Mouse (Mus musculus): ENCODE results near the gene Mtx1. TPM values are rescaled to one million over a fixed set of nuclear protein-coding genes. Genes with fewer than 3 reads are reported as not detected.

Gene Mtx1
- polyA plus RNA-seq, 2 experiments: 83.2 to 101 TPM

GRCm38 (mm10) chr3:89268916-89269315 lies 42.0 kb upstream of the Mtx1 start:
- WGBS (ENCODE audit: insufficient replicate concordance): 74% methylated on average over 8 of the region's 8 CpGs
- H3K27me3 ChIP-seq (ENCODE audit: control insufficient read depth, insufficient read depth, low read length): no peaks in the 10 kb centered on the region
- DNase-seq (ENCODE audit: low read depth in 3 of 3, low spot score in 3 of 3) (no peak), ATAC-seq (ENCODE audit: insufficient read depth) (no peak)
- H3K9me3 ChIP-seq (ENCODE audit: control insufficient read depth, low read length): no peaks in the 10 kb centered on the region
- H3K4me1 ChIP-seq (replicated peaks; ENCODE audit: control insufficient read depth in 2 of 2, insufficient read depth in 2 of 2, low read length in 1 of 2): peaks cover 7 to 14% of the 10 kb centered on the region in 2 experiments
- H3K9ac ChIP-seq (replicated peaks): no peak overlapping the region
- no peak overlapping the region for H3K27ac ChIP-seq
- no peaks in the 10 kb centered on the region for H3K36me3 ChIP-seq (replicated peaks; ENCODE audit: control insufficient read depth, insufficient read depth, low read depth)
- TF ChIP-seq EP300 (IDR thresholded peaks at IDR 0.05; ENCODE audit: low read depth): no peak
- no peak for TF ChIP-seq CTCF (IDR thresholded peaks at IDR 0.05; ENCODE audit: low read depth)
- peak overlapping the region; percentile 82; the same call in 1 of the 2 replicates for H3K4me2 ChIP-seq (ENCODE audit: low read depth)
- H3K4me3 ChIP-seq (ENCODE audit: insufficient read depth in 1 of 2, low read depth in 2 of 2, low read length in 2 of 2): no peak overlapping the region

GRCm38 (mm10) chr3:89266439-89266893 lies 39.6 kb upstream of the Mtx1 start:
- peak overlapping the region; percentile 95 for H3K4me2 ChIP-seq (ENCODE audit: low read depth)
- H3K9me3 ChIP-seq (ENCODE audit: control insufficient read depth, low read length): no peaks in the 10 kb centered on the region
- no peaks in the 10 kb centered on the region for H3K36me3 ChIP-seq (replicated peaks; ENCODE audit: control insufficient read depth, insufficient read depth, low read depth)
- TF ChIP-seq EP300 (IDR thresholded peaks at IDR 0.05; ENCODE audit: low read depth) (no peak), CTCF (IDR thresholded peaks at IDR 0.05; ENCODE audit: low read depth) (no peak)
- H3K9ac ChIP-seq (replicated peaks): peak overlapping the region; percentile 85
- under 1% methylated on average over 20 of the region's 20 CpGs for WGBS (ENCODE audit: insufficient replicate concordance)
- no peaks in the 10 kb centered on the region for H3K27me3 ChIP-seq (ENCODE audit: control insufficient read depth, insufficient read depth, low read length)
- peak overlapping the region; percentile 68 to 88 for H3K4me3 ChIP-seq (ENCODE audit: insufficient read depth in 1 of 2, low read depth in 2 of 2, low read length in 2 of 2)
- peak; percentile 66 to 70 (median 67) for DNase-seq (ENCODE audit: low read depth in 3 of 3, low spot score in 3 of 3)
- ATAC-seq (ENCODE audit: insufficient read depth): peak; percentile 80
- H3K4me1 ChIP-seq (replicated peaks; ENCODE audit: control insufficient read depth in 2 of 2, insufficient read depth in 2 of 2, low read length in 1 of 2): peaks cover 7 to 14% of the 10 kb centered on the region in 2 experiments
- H3K27ac ChIP-seq: no peak overlapping the region; the same call in 1 of the 2 replicates

- no peaks in the 10 kb centered on the region for H3K36me3 ChIP-seq (replicated peaks; ENCODE audit: control insufficient read depth, insufficient read depth, low read depth)
- no peak overlapping the region for H3K27ac ChIP-seq
- H3K9ac ChIP-seq (replicated peaks): no peak overlapping the region
- H3K27me3 ChIP-seq (ENCODE audit: control insufficient read depth, insufficient read depth, low read length): peaks cover 2% of the 10 kb centered on the region; the same call in 1 of the 2 replicates
- no peaks in the 10 kb centered on the region for H3K9me3 ChIP-seq (ENCODE audit: control insufficient read depth, low read length)
- ATAC-seq (ENCODE audit: insufficient read depth): no peak
- no peak overlapping the region for H3K4me3 ChIP-seq (ENCODE audit: insufficient read depth in 1 of 2, low read depth in 2 of 2, low read length in 2 of 2)
- no peak overlapping the region for H3K4me2 ChIP-seq (ENCODE audit: low read depth)
- 41% methylated on average over 10 of the region's 10 CpGs for WGBS (ENCODE audit: insufficient replicate concordance)
- peaks cover 4 to 6% of the 10 kb centered on the region in 2 experiments; a peak in 2 of 4 replicates for H3K4me1 ChIP-seq (replicated peaks; ENCODE audit: control insufficient read depth in 2 of 2, insufficient read depth in 2 of 2, low read length in 1 of 2)
- DNase-seq (ENCODE audit: low read depth in 3 of 3, low spot score in 3 of 3): no peak
- TF ChIP-seq CTCF (IDR thresholded peaks at IDR 0.05; ENCODE audit: low read depth): no peak
- TF ChIP-seq EP300 (IDR thresholded peaks at IDR 0.05; ENCODE audit: low read depth): no peak
Observed at GRCm38 (mm10) chr3:89262417-89262816, 35.5 kb upstream of the Mtx1 start.

DNA sequence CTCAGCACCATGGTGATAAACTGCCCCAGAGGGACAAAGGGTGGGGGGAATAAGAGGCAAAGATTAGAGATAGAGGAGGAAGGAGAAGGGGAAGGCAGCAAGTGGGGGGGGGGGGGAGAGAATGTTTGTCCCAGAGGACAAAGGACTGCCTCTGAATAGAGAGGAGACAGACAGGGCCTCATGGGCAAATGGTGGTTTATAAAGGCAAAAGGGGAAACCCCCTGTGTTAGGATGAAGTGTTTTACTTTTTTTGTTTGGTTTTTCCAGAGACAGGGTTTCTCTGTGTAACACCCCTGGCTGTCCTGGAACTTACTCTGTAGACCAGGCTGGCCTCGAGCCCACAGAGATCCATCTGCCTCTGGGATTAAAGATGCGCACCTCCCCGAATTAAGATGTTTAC lies 33.3 kb upstream of the Mtx1 start:
- Histone ChIP-seq H3K27me3 (ENCODE audit: control insufficient read depth, insufficient read depth, low read length) (peaks cover 2% of the 10 kb centered on the region; the same call in 1 of the 2 replicates), H3K9me3 (ENCODE audit: control insufficient read depth, low read length) (no peaks in the 10 kb centered on the region), H3K4me1 (replicated peaks; ENCODE audit: control insufficient read depth in 2 of 2, insufficient read depth in 2 of 2, low read length in 1 of 2) (no peaks in the 10 kb centered on the region; a peak in 1 of 4 replicates), H3K4me3 (ENCODE audit: insufficient read depth in 1 of 2, low read depth in 2 of 2, low read length in 2 of 2) (no peak overlapping the region), H3K27ac (no peak overlapping the region), H3K9ac (replicated peaks) (no peak overlapping the region), H3K4me2 (ENCODE audit: low read depth) (no peak overlapping the region), H3K36me3 (replicated peaks; ENCODE audit: control insufficient read depth, insufficient read depth, low read depth) (no peaks in the 10 kb centered on the region)
- 51% methylated on average over 3 of the region's 3 CpGs for WGBS (ENCODE audit: insufficient replicate concordance)
- no peak for TF ChIP-seq EP300 (IDR thresholded peaks at IDR 0.05; ENCODE audit: low read depth)
- TF ChIP-seq CTCF (IDR thresholded peaks at IDR 0.05; ENCODE audit: low read depth): no peak
- ATAC-seq (ENCODE audit: insufficient read depth) (no peak), DNase-seq (ENCODE audit: low read depth in 3 of 3, low spot score in 3 of 3) (no peak)

DNA sequence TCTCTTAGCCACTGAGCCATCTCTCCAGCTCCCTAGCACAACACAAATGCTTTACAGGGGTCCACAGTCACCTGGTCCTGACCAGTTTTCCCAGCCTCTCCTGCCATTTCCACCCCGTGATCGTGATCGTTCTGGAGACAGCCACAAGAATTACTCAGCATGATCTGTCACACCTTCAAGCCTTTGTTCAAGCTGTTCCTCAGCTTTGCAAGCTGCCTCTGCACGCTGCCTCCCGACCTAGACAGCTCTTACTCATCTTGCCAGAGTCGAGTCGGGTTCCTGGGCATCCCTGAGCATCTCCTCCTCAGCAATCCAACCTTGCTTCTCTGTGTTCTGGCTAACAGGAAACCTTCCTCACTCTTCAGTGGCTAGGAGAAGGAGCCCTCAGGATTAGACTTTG lies 32.2 kb upstream of the Mtx1 start, which contains the start of gene Dpm3:
Gene Dpm3 (plus strand): TSS at position 283 of the 400 bp plus-strand sequence.
- DNase-seq (ENCODE audit: low read depth in 3 of 3, low spot score in 3 of 3) (no peak), ATAC-seq (ENCODE audit: insufficient read depth) (no peak)
- Histone ChIP-seq H3K9me3 (ENCODE audit: control insufficient read depth, low read length) (no peaks in the 10 kb centered on the region), H3K36me3 (replicated peaks; ENCODE audit: control insufficient read depth, insufficient read depth, low read depth) (no peaks in the 10 kb centered on the region), H3K9ac (replicated peaks) (no peak within 1 kb of the TSS), H3K4me3 (ENCODE audit: insufficient read depth in 1 of 2, low read depth in 2 of 2, low read length in 2 of 2) (no peak within 1 kb of the TSS), H3K4me1 (replicated peaks; ENCODE audit: control insufficient read depth in 2 of 2, insufficient read depth in 2 of 2, low read length in 1 of 2) (peaks cover 0 to 2% of the 10 kb centered on the region in 2 experiments; a peak in 1 of 4 replicates), H3K4me2 (ENCODE audit: low read depth) (no peak within 1 kb of the TSS), H3K27ac (no peak within 1 kb of the TSS), H3K27me3 (ENCODE audit: control insufficient read depth, insufficient read depth, low read length) (peaks cover 2% of the 10 kb centered on the region; the same call in 1 of the 2 replicates)
- 39% methylated on average over 7 of the region's 7 CpGs for WGBS (ENCODE audit: insufficient replicate concordance)
- TF ChIP-seq EP300 (IDR thresholded peaks at IDR 0.05; ENCODE audit: low read depth) (no peak), CTCF (IDR thresholded peaks at IDR 0.05; ENCODE audit: low read depth) (no peak)
